Mouse (Mus musculus) stomach, embryonic 14.5 days (tissue): ENCODE measurements around the gene Epn3. TPM values are rescaled to one million over a fixed set of nuclear protein-coding genes. Genes with fewer than 3 reads are reported as not detected.

ENCODE experiments used
- ATAC-seq: fragments of 200-750 bp; cut with Nextera tagmentation; 2 replicates; pipeline ENCODE4 v1.8.0; 2017; ENCODE audit warnings: low read depth, moderate TSS enrichment; ENCODE audit not compliant: insufficient number of reproducible peaks, insufficient read depth, low FRiP score
- H3K27ac ChIP-seq: fragments of 300-500 bp; sonication (generic); 2 replicates; pipeline ENCODE4 v1.5.1; 2014; ENCODE audit warnings: mild to moderate bottlenecking, low read length, moderate library complexity, mixed read lengths
- H3K27me3 ChIP-seq: fragments of 300-500 bp; sonication (generic); 2 replicates; pipeline ENCODE4 v1.6.1; 2014; ENCODE audit warnings: low read length, control low read depth, mixed read lengths; ENCODE audit not compliant: control insufficient read depth, insufficient read depth
- H3K36me3 ChIP-seq: fragments of 300-500 bp; sonication (generic); 2 replicates; pipeline ENCODE4 v1.6.1; 2014; ENCODE audit warnings: mild to moderate bottlenecking, control low read depth, low read length, moderate library complexity, mixed read lengths; ENCODE audit not compliant: control insufficient read depth, insufficient read depth
- H3K4me1 ChIP-seq: fragments of 300-500 bp; sonication (generic); 2 replicates; pipeline ENCODE4 v1.6.1; 2014; ENCODE audit warnings: low read length, control low read depth, mixed read lengths; ENCODE audit not compliant: control insufficient read depth, insufficient read depth
- H3K4me2 ChIP-seq: fragments of 300-500 bp; sonication (generic); replicated peaks from 2 replicates; pipeline ENCODE4 v1.6.1; 2014; ENCODE audit warnings: low read depth, low read length, control low read depth
- H3K4me3 ChIP-seq: fragments of 300-500 bp; sonication (generic); 2 replicates; pipeline ENCODE4 v1.5.1; 2014; ENCODE audit warnings: low read depth, low read length, control low read depth
- H3K9ac ChIP-seq: fragments of 300-500 bp; sonication (generic); replicated peaks from 2 replicates; pipeline ENCODE4 v1.6.1; 2014; ENCODE audit warnings: low read depth, mild to moderate bottlenecking, control low read depth, low read length, moderate library complexity, mixed read lengths
- H3K9me3 ChIP-seq: fragments of 300-500 bp; sonication (generic); 2 replicates; pipeline ENCODE4 v1.6.1; 2016; ENCODE audit warnings: low read depth, low read length, control low read depth; ENCODE audit not compliant: control insufficient read depth
- WGBS: fragments of 180-500 bp; shearing (Covaris S2); extraction: QIAGEN DNeasy Blood & Tissue Kit; methylation state at CpG from one replicate; pipeline ENCODE4 v1.1.7; 2014; 5-methylcytosine and 5-hydroxymethylcytosine counted together
- polyA plus RNA-seq: library from polyadenylated mRNA; unstranded; fragments of >200 nt; fragmentation: Nextera tagmentation; extraction: Ambion mirVana; gene quantifications from 2 replicates; pipeline ENCODE4 v1.2.1, GENCODE M21; 2014

Epn3 gene
- polyA plus RNA-seq, 1 experiment from 2014 or later: 7.5 TPM

DNA sequence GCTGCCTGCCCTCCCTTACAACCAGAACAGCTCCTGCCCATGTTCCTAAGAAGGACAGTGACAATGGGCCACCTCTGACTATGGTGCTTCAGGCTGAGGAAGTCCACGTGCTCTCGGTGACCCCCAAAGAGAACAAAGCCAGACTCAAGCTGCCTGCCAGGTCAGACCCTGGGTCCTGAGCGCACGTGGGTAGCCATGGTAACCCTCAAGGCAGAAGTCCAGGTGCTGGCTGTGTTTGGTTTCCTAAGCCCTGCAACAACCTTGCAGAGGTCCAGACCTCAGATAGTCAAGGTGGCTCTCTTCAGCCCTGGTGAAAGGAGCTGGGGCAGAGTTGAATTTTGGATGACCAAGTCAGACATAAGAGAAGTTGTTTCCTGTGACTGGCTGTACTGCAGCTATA is 10.0 kb downstream of the Epn3 start:
- WGBS: 44% methylated on average over 4 of the region's 4 CpGs
- H3K4me2 ChIP-seq: no peak overlapping the region
- no peak overlapping the region for H3K27ac ChIP-seq
- peaks cover 7% of the 10 kb centered on the region; the same call in 1 of the 2 replicates for H3K4me1 ChIP-seq
- H3K4me3 ChIP-seq: no peak overlapping the region
- no peak overlapping the region for H3K9ac ChIP-seq
- no peaks in the 10 kb centered on the region for H3K9me3 ChIP-seq
- H3K36me3 ChIP-seq: no peaks in the 10 kb centered on the region
- peak; percentile 29; the same call in 1 of the 2 replicates for ATAC-seq
- no peaks in the 10 kb centered on the region for H3K27me3 ChIP-seq

DNA sequence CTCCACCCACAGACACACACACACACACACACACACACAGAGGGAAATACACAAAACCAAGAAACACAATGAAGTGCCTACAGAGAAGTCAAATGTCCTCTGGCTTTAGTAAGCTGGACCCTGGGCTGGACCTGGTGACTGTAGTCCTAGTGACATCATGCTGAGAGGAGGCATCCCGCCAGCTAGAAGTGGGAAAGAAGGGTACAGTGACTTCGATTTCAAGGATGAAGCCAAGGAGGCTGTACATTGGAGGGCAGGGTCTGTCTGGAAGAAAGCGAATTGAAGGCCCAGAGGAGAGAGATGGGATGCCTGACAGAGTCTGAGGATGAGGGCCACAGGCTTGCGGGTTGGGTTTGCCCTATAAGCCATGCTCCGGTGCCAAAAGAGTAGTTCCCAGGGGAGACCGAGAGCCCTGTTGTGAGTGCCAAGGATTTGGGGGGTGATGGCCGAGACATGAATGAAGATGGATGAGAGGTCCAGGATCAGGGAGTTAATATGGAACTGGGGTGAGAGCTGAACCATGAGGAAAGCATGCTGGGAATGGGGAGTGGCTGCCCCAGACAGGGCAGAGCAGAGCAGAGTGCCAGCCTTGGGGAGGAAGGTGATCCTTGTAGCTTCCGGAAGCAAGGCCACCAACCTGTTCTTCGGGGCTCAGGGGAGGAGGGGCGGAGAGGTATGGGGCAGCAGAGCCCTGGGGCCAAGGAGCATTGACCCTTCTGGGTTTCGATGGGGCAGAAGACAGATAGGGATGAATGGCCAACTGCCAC is 10.8 kb downstream of the Epn3 start:
- H3K36me3 ChIP-seq: no peaks in the 10 kb centered on the region
- no peak for ATAC-seq
- H3K4me3 ChIP-seq: no peak overlapping the region
- WGBS: 80% methylated on average over 11 of the region's 11 CpGs
- H3K27ac ChIP-seq: no peak overlapping the region
- no peaks in the 10 kb centered on the region for H3K9me3 ChIP-seq
- no peak overlapping the region for H3K4me2 ChIP-seq
- no peak overlapping the region for H3K9ac ChIP-seq
- no peaks in the 10 kb centered on the region for H3K27me3 ChIP-seq
- peaks cover 7% of the 10 kb centered on the region; the same call in 1 of the 2 replicates for H3K4me1 ChIP-seq

DNA sequence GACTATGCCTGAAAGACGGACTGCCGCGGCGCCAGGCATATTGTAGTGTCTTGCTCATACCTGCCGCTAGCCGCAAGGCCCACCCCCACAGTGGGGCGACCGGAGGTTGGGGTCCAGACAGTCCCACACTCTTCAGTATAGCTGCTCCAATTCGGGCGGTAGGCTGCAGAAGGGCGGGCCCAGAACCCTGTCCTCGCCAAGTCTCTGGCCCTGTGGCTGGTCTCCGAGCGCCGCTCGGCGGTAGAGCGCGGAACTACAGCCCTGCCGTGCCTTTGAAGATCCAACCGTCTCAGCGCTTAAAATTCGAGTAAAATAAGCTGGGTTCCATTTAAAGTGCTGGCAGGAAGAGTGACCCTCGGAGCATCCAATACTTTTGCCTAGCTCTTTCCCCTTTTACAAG is 13.8 kb downstream of the Epn3 start, which contains the start of gene Spata20:
TSS of gene Spata20 (minus strand) at position 179 of the 400 bp plus-strand sequence.
- peak; percentile 74; the same call in 1 of the 2 replicates for ATAC-seq
- no peak within 1 kb of the TSS for H3K9ac ChIP-seq
- H3K9me3 ChIP-seq: no peaks in the 10 kb centered on the region
- 5% methylated on average over 24 of the region's 24 CpGs for WGBS
- H3K27ac ChIP-seq: no peak within 1 kb of the TSS
- no peak within 1 kb of the TSS for H3K4me3 ChIP-seq
- peak within 1 kb of the TSS; percentile 20 for H3K4me2 ChIP-seq
- H3K4me1 ChIP-seq: no peaks in the 10 kb centered on the region
- no peaks in the 10 kb centered on the region for H3K27me3 ChIP-seq
- H3K36me3 ChIP-seq: no peaks in the 10 kb centered on the region

DNA sequence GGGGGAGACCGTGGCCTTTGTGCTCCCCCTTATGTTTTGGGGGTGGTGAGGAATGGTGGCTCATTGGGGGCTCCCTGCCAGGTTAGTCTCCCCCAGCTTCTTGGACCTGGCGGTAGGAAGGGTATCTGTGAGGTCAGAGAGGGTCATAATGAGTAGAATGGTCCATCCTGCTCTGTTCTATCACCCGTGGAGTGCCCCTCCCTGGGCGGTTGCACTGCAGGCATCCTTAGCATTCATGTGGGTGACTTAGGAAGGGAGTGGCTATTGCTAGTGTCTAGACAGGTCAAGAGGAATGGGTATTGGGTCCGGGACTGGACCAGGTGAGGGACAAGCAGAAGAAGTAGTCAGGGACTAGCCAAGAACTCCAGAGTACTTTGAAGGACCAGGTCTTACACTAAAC is 14.6 kb downstream of the Epn3 start:
- Histone ChIP-seq H3K36me3 (no peaks in the 10 kb centered on the region), H3K27me3 (no peaks in the 10 kb centered on the region), H3K27ac (no peak overlapping the region), H3K4me1 (no peaks in the 10 kb centered on the region), H3K9me3 (no peaks in the 10 kb centered on the region), H3K4me2 (no peak overlapping the region), H3K9ac (no peak overlapping the region), H3K4me3 (no peak overlapping the region)
- ATAC-seq: no peak
- 73% methylated on average over 5 of the region's 5 CpGs for WGBS

DNA sequence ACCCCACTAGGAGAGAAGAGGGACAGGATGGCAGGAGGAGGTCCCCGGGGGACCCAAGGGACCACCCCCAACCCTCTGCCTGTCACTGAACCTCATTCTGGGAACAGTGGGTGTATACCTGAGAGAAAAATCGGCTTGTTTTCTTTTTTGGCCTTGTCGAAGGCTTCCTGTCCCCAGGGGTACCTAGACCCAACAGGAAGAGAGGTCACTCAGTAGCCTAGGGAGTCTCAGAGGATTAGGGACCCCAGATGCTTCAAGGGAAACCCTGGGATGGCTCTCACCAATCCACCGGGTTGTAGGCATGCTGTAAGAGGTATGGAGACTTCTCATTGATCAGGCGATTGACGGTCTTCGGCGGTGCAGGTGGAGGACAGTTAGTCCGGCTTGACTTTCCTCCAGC is 15.1 kb downstream of the Epn3 start:
- Histone ChIP-seq H3K4me3 (no peak overlapping the region), H3K27me3 (no peaks in the 10 kb centered on the region), H3K36me3 (no peaks in the 10 kb centered on the region), H3K27ac (no peak overlapping the region), H3K9ac (no peak overlapping the region), H3K4me2 (no peak overlapping the region), H3K9me3 (no peaks in the 10 kb centered on the region), H3K4me1 (no peaks in the 10 kb centered on the region)
- WGBS: 89% methylated on average over 9 of the region's 9 CpGs
- no peak for ATAC-seq

DNA sequence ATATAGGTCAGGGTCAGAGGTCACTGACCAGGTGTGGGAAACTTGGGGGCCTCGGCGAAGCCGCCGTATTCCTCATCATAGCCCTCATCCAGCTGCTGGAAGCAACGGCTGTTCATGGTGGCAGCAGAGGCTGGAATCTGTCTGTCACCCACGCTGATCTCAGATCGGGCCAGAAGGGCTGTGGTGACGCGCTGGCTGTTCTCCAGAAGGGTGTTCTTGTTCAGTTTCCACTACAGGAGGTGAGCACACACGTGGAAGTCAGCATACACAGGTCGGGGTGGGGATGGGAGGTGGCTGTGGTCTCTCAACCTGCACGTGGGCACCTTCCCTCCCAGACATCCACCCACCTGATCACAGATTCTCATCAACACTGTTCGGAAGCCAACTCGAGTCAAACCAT is 15.9 kb downstream of the Epn3 start:
- 77% methylated on average over 14 of the region's 14 CpGs for WGBS
- H3K27ac ChIP-seq: no peak overlapping the region
- H3K36me3 ChIP-seq: no peaks in the 10 kb centered on the region
- H3K9ac ChIP-seq: no peak overlapping the region
- no peak for ATAC-seq
- H3K4me2 ChIP-seq: no peak overlapping the region
- no peaks in the 10 kb centered on the region for H3K9me3 ChIP-seq
- H3K4me3 ChIP-seq: no peak overlapping the region
- H3K27me3 ChIP-seq: no peaks in the 10 kb centered on the region
- no peaks in the 10 kb centered on the region for H3K4me1 ChIP-seq

DNA sequence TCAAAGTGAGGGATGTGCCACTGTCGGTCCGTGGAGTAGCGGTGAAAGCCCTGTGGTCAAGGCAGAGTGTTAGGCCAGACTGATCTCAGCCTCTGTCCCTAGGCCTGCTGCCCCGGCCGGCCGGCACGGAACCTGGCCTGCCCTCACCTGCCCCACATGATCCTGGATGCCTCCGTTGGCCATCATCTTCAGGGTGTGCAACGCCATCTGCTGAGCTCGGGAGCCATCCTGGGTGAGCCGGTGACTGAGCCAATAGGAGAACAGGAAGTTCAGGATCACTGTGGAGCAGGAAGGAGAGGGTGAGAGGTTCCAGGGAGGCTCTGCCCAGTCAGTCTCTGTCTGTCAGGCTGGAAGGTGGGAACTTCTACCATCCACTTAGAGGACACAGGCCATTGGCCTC is 16.3 kb downstream of the Epn3 start:
- ATAC-seq: no peak
- 79% methylated on average over 11 of the region's 11 CpGs for WGBS
- no peaks in the 10 kb centered on the region for H3K4me1 ChIP-seq

DNA sequence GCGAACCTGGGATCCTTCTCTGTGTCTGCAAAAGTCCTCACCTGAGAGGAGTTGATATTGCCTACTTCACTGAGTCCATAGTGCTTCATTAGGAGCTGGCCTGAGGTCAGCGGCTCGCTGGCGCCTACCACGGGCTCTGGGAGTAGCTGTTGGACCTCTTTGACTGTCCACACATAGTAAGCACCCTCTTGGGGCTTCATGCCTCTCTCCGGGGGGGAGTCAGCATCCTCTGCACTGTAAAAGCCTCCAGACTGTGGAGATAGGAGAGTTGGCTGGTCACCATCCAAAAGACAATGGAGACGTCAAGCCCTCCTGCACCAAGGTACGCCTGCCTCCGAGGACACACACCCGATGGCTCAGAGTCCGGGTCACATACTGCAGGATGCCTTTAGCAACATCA is 17.0 kb downstream of the Epn3 start:
- Histone ChIP-seq H3K4me3 (no peak overlapping the region), H3K9me3 (no peaks in the 10 kb centered on the region), H3K27me3 (no peaks in the 10 kb centered on the region), H3K4me2 (no peak overlapping the region), H3K36me3 (no peaks in the 10 kb centered on the region), H3K4me1 (no peaks in the 10 kb centered on the region), H3K27ac (no peak overlapping the region), H3K9ac (no peak overlapping the region)
- 92% methylated on average over 11 of the region's 11 CpGs for WGBS
- no peak for ATAC-seq

More for the DNA sequence above, 16.3 kb downstream of the Epn3 start:
- Histone ChIP-seq H3K4me3 (no peak overlapping the region), H3K36me3 (no peaks in the 10 kb centered on the region), H3K9ac (no peak overlapping the region), H3K9me3 (no peaks in the 10 kb centered on the region), H3K4me2 (no peak overlapping the region), H3K27me3 (no peaks in the 10 kb centered on the region), H3K27ac (no peak overlapping the region)

DNA sequence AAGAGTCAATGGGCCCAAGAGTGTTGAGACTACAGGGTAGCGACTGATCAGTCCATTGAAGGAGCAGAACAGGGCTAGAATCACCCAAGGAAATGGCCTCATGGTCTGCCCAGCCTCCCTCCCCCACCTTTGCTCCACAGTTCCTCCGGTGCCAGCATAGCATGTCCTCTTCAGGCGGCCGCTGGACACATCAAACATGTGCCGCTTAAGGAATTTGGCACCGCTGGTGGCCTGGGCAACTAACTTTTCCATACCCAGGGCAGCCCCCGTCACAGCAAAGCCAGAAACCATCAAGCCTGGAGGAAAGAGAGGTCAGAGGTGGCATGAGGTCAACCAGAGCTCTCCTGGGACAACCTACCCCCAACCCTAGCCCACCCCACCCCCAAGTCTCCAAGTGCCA is 17.8 kb downstream of the Epn3 start:
- H3K4me1 ChIP-seq: no peaks in the 10 kb centered on the region
- ATAC-seq: no peak
- no peak overlapping the region for H3K4me3 ChIP-seq
- no peak overlapping the region for H3K4me2 ChIP-seq
- WGBS: 89% methylated on average over 7 of the region's 7 CpGs
- no peaks in the 10 kb centered on the region for H3K9me3 ChIP-seq
- no peaks in the 10 kb centered on the region for H3K27me3 ChIP-seq
- H3K36me3 ChIP-seq: no peaks in the 10 kb centered on the region
- H3K27ac ChIP-seq: no peak overlapping the region
- no peak overlapping the region for H3K9ac ChIP-seq
